Mouse (Mus musculus): ENCODE data around the gene Abhd17c. TPM values are rescaled to one million over a fixed set of nuclear protein-coding genes. Genes with fewer than 3 reads are reported as not detected.

Abhd17c gene
- polyA plus RNA-seq, 1 experiment from 2014 or later: 12.5 TPM

GRCm38 (mm10) chr7:84098098-84098497 is 53.6 kb downstream of the Abhd17c start:
- H3K9ac ChIP-seq (ENCODE audit: low read depth, low read length): no peak overlapping the region
- H3K9me3 ChIP-seq (ENCODE audit: control insufficient read depth, low read length): no peaks in the 10 kb centered on the region
- WGBS: 93% methylated on average over 1 of the region's 1 CpGs
- no peak overlapping the region for H3K27ac ChIP-seq (ENCODE audit: low read length)
- no peak overlapping the region for H3K4me3 ChIP-seq (ENCODE audit: low read length)
- no peak overlapping the region for H3K4me2 ChIP-seq (ENCODE audit: low read depth, low read length)
- no peaks in the 10 kb centered on the region for H3K4me1 ChIP-seq (ENCODE audit: control insufficient read depth, insufficient read depth, low read length)
- H3K27me3 ChIP-seq (replicated peaks; ENCODE audit: control insufficient read depth, insufficient read depth, low read length): no peaks in the 10 kb centered on the region
- H3K36me3 ChIP-seq (ENCODE audit: control insufficient read depth, insufficient read depth, low read length): no peaks in the 10 kb centered on the region
- ATAC-seq: no peak

- H3K36me3 ChIP-seq (ENCODE audit: control insufficient read depth, insufficient read depth, low read length): no peaks in the 10 kb centered on the region
- no peaks in the 10 kb centered on the region for H3K27me3 ChIP-seq (replicated peaks; ENCODE audit: control insufficient read depth, insufficient read depth, low read length)
- no peak overlapping the region for H3K4me3 ChIP-seq (ENCODE audit: low read length)
- H3K27ac ChIP-seq (ENCODE audit: low read length): no peak overlapping the region
- H3K4me2 ChIP-seq (ENCODE audit: low read depth, low read length): no peak overlapping the region
- H3K4me1 ChIP-seq (ENCODE audit: control insufficient read depth, insufficient read depth, low read length): no peaks in the 10 kb centered on the region
- H3K9ac ChIP-seq (ENCODE audit: low read depth, low read length): no peak overlapping the region
- no peaks in the 10 kb centered on the region for H3K9me3 ChIP-seq (ENCODE audit: control insufficient read depth, low read length)
- 55% methylated on average over 6 of the region's 6 CpGs for WGBS
- ATAC-seq: no peak
These were observed 55.2 kb downstream of the Abhd17c start for GRCm38 (mm10) chr7:84096501-84096900.

- WGBS: 69% methylated on average over 4 of the region's 4 CpGs
- Histone ChIP-seq H3K4me1 (ENCODE audit: control insufficient read depth, insufficient read depth, low read length) (no peaks in the 10 kb centered on the region), H3K4me2 (ENCODE audit: low read depth, low read length) (no peak overlapping the region), H3K4me3 (ENCODE audit: low read length) (no peak overlapping the region), H3K27ac (ENCODE audit: low read length) (no peak overlapping the region), H3K36me3 (ENCODE audit: control insufficient read depth, insufficient read depth, low read length) (no peaks in the 10 kb centered on the region), H3K9ac (ENCODE audit: low read depth, low read length) (no peak overlapping the region), H3K27me3 (replicated peaks; ENCODE audit: control insufficient read depth, insufficient read depth, low read length) (peaks cover 11% of the 10 kb centered on the region), H3K9me3 (ENCODE audit: control insufficient read depth, low read length) (no peaks in the 10 kb centered on the region)
- ATAC-seq: no peak
These were observed 60.9 kb downstream of the Abhd17c start for GRCm38 (mm10) chr7:84090793-84091192.

GRCm38 (mm10) chr7:84089777-84090176 is 61.9 kb downstream of the Abhd17c start:
- Histone ChIP-seq H3K9ac (ENCODE audit: low read depth, low read length) (no peak overlapping the region), H3K4me3 (ENCODE audit: low read length) (no peak overlapping the region), H3K27ac (ENCODE audit: low read length) (no peak overlapping the region), H3K4me1 (ENCODE audit: control insufficient read depth, insufficient read depth, low read length) (no peaks in the 10 kb centered on the region), H3K9me3 (ENCODE audit: control insufficient read depth, low read length) (no peaks in the 10 kb centered on the region), H3K4me2 (ENCODE audit: low read depth, low read length) (no peak overlapping the region), H3K27me3 (replicated peaks; ENCODE audit: control insufficient read depth, insufficient read depth, low read length) (peaks cover 20% of the 10 kb centered on the region), H3K36me3 (ENCODE audit: control insufficient read depth, insufficient read depth, low read length) (no peaks in the 10 kb centered on the region)
- no peak for ATAC-seq
- 12% methylated on average over 1 of the region's 1 CpGs for WGBS

GRCm38 (mm10) chr7:84088971-84089370 is 62.7 kb downstream of the Abhd17c start:
- Histone ChIP-seq H3K9me3 (ENCODE audit: control insufficient read depth, low read length) (no peaks in the 10 kb centered on the region), H3K4me1 (ENCODE audit: control insufficient read depth, insufficient read depth, low read length) (no peaks in the 10 kb centered on the region), H3K9ac (ENCODE audit: low read depth, low read length) (no peak overlapping the region), H3K27me3 (replicated peaks; ENCODE audit: control insufficient read depth, insufficient read depth, low read length) (peaks cover 21% of the 10 kb centered on the region), H3K36me3 (ENCODE audit: control insufficient read depth, insufficient read depth, low read length) (no peaks in the 10 kb centered on the region), H3K4me2 (ENCODE audit: low read depth, low read length) (no peak overlapping the region), H3K4me3 (ENCODE audit: low read length) (no peak overlapping the region), H3K27ac (ENCODE audit: low read length) (no peak overlapping the region)
- 7% methylated on average over 4 of the region's 4 CpGs for WGBS
- no peak for ATAC-seq

GRCm38 (mm10) chr7:84088191-84088590 is 63.5 kb downstream of the Abhd17c start:
- Histone ChIP-seq H3K4me3 (ENCODE audit: low read length) (no peak overlapping the region), H3K27me3 (replicated peaks; ENCODE audit: control insufficient read depth, insufficient read depth, low read length) (peaks cover 21% of the 10 kb centered on the region), H3K9ac (ENCODE audit: low read depth, low read length) (no peak overlapping the region), H3K36me3 (ENCODE audit: control insufficient read depth, insufficient read depth, low read length) (no peaks in the 10 kb centered on the region), H3K4me2 (ENCODE audit: low read depth, low read length) (no peak overlapping the region), H3K9me3 (ENCODE audit: control insufficient read depth, low read length) (no peaks in the 10 kb centered on the region), H3K4me1 (ENCODE audit: control insufficient read depth, insufficient read depth, low read length) (no peaks in the 10 kb centered on the region), H3K27ac (ENCODE audit: low read length) (no peak overlapping the region)
- ATAC-seq: no peak
- WGBS: 55% methylated on average over 3 of the region's 3 CpGs

GRCm38 (mm10) chr7:84086039-84086829 is 65.5 kb downstream of the Abhd17c start, which contains the start of gene Cemip:
Cemip (minus strand) TSS chr7:84086502.
- ATAC-seq: peak; percentile 80
- no peaks in the 10 kb centered on the region for H3K4me1 ChIP-seq (ENCODE audit: control insufficient read depth, insufficient read depth, low read length)
- H3K27me3 ChIP-seq (replicated peaks; ENCODE audit: control insufficient read depth, insufficient read depth, low read length): peaks cover 21% of the 10 kb centered on the region
- peak within 1 kb of the TSS; percentile 49 for H3K4me3 ChIP-seq (ENCODE audit: low read length)
- 2% methylated on average over 53 of the region's 54 CpGs for WGBS
- no peaks in the 10 kb centered on the region for H3K36me3 ChIP-seq (ENCODE audit: control insufficient read depth, insufficient read depth, low read length)
- H3K4me2 ChIP-seq (ENCODE audit: low read depth, low read length): peak within 1 kb of the TSS; percentile 82
- H3K9ac ChIP-seq (ENCODE audit: low read depth, low read length): 0 out of 2 replicates have a peak within 1 kb of the TSS, but pooled peaks have one; percentile 22
- no peaks in the 10 kb centered on the region for H3K9me3 ChIP-seq (ENCODE audit: control insufficient read depth, low read length)
- no peak within 1 kb of the TSS for H3K27ac ChIP-seq (ENCODE audit: low read length)

GRCm38 (mm10) chr7:84085049-84085945 is 66.4 kb downstream of the Abhd17c start:
- Histone ChIP-seq H3K4me3 (ENCODE audit: low read length) (peak overlapping the region; percentile 49), H3K4me2 (ENCODE audit: low read depth, low read length) (peak overlapping the region; percentile 82), H3K36me3 (ENCODE audit: control insufficient read depth, insufficient read depth, low read length) (no peaks in the 10 kb centered on the region), H3K27me3 (replicated peaks; ENCODE audit: control insufficient read depth, insufficient read depth, low read length) (peaks cover 21% of the 10 kb centered on the region), H3K9me3 (ENCODE audit: control insufficient read depth, low read length) (no peaks in the 10 kb centered on the region), H3K9ac (ENCODE audit: low read depth, low read length) (no peak overlapping the region), H3K27ac (ENCODE audit: low read length) (no peak overlapping the region), H3K4me1 (ENCODE audit: control insufficient read depth, insufficient read depth, low read length) (no peaks in the 10 kb centered on the region)
- 5% methylated on average over 39 of the region's 39 CpGs for WGBS
- peak; percentile 79 for ATAC-seq

- H3K36me3 ChIP-seq (ENCODE audit: control insufficient read depth, insufficient read depth, low read length): no peaks in the 10 kb centered on the region
- no peak overlapping the region for H3K4me3 ChIP-seq (ENCODE audit: low read length)
- 67% methylated on average over 7 of the region's 7 CpGs for WGBS
- H3K9ac ChIP-seq (ENCODE audit: low read depth, low read length): no peak overlapping the region
- H3K4me2 ChIP-seq (ENCODE audit: low read depth, low read length): no peak overlapping the region
- no peak overlapping the region for H3K27ac ChIP-seq (ENCODE audit: low read length)
- no peaks in the 10 kb centered on the region for H3K4me1 ChIP-seq (ENCODE audit: control insufficient read depth, insufficient read depth, low read length)
- ATAC-seq: no peak
- no peaks in the 10 kb centered on the region for H3K9me3 ChIP-seq (ENCODE audit: control insufficient read depth, low read length)
- H3K27me3 ChIP-seq (replicated peaks; ENCODE audit: control insufficient read depth, insufficient read depth, low read length): no peaks in the 10 kb centered on the region
These were observed 74.3 kb downstream of the Abhd17c start for GRCm38 (mm10) chr7:84077257-84078013.
